In genomic region chr17:85455063-85455462, GRCm38 (mm10) we compare ENCODE assay signal across 9 mouse cellular contexts.
DNase-seq lines count a peak whose midpoint lies in the region; ATAC-seq and TF ChIP-seq lines count a peak whose summit lies in the region.
"Had no signal": no experiment of that assay in that cellular context is flagged by ENCODE, and none has a peak within 500 bp of the region (broad histone marks: within the 10 kb centered on the region; RNA-seq: fewer than 3 reads in every experiment).

No protein-coding gene starts in this region.

- H3K9ac ChIP-seq in neural tube, embryonic 15.5 days (replicated peaks) = no peak overlapping the region
- no peak overlapping the region for H3K9ac ChIP-seq in stomach, postnatal 0 days (ENCODE audit: low read length)

- 0 out of 2 replicates have a peak, but pooled peaks cover 4% of the 10 kb centered on the region for H3K4me1 ChIP-seq in neural tube, embryonic 15.5 days
- H3K4me1 ChIP-seq in stomach, postnatal 0 days (replicated peaks; ENCODE audit: control insufficient read depth, insufficient read depth) = no peaks in the 10 kb centered on the region

- H3K4me3 ChIP-seq in neural tube, embryonic 15.5 days (replicated peaks) = no peak overlapping the region
- H3K4me3 ChIP-seq in stomach, postnatal 0 days (ENCODE audit: low read depth, low read length) = no peak overlapping the region

- 3% methylated on average over 16 of the region's 16 CpGs for WGBS in neural tube, embryonic 15.5 days
- 5% methylated on average over 16 of the region's 16 CpGs for WGBS in stomach, postnatal 0 days

- no peak for ATAC-seq in neural tube, embryonic 15.5 days (ENCODE audit: low FRiP score)
- peak; percentile 60 for ATAC-seq in granulocyte monocyte progenitor cell, adult 5-6 weeks (replicated peaks; ENCODE audit: poor library complexity, severe bottlenecking)
- ATAC-seq in stomach, postnatal 0 days (ENCODE audit: low FRiP score, low TSS enrichment) = no peak

- no peak overlapping the region for H3K4me2 ChIP-seq in neural tube, embryonic 15.5 days
- peak overlapping the region; percentile 31; the same call in 1 of the 2 replicates for H3K4me2 ChIP-seq in stomach, postnatal 0 days (replicated peaks; ENCODE audit: low read depth)

- H3K36me3 ChIP-seq in neural tube, embryonic 15.5 days = no peaks in the 10 kb centered on the region
- H3K36me3 ChIP-seq in stomach, postnatal 0 days (ENCODE audit: control insufficient read depth, insufficient read depth, low read length) = no peaks in the 10 kb centered on the region

- H3K9me3 ChIP-seq in neural tube, embryonic 15.5 days (replicated peaks) = no peaks in the 10 kb centered on the region
- H3K9me3 ChIP-seq in stomach, postnatal 0 days (ENCODE audit: control insufficient read depth, low read length) = no peaks in the 10 kb centered on the region

- peak; percentile 40 for DNase-seq in neural tube, embryonic 10.5 days (ENCODE audit: extremely low spot score, low spot score)
- peak; percentile 29 to 50 for DNase-seq in kidney, postnatal 4 days
- DNase-seq in stomach, postnatal 0 days (ENCODE audit: low spot score) = no peak
- DNase-seq in natural killer cell, adult 2 months (ENCODE audit: low spot score in 2 of 2) = no peak
- DNase-seq in adrenal gland, adult 18-20 months (ENCODE audit: low spot score in 2 of 2) = no peak
- DNase-seq in left cerebral cortex, postnatal 10 days (ENCODE audit: extremely low spot score in 1 of 2, low spot score in 2 of 2) = no peak
- DNase-seq: right cerebral cortex, adult 18-20 months had no signal

- no peak for TF ChIP-seq EP300 in stomach, postnatal 0 days (optimal IDR thresholded peaks at IDR 0.05)

- intact Hi-C loops in left cerebral cortex, postnatal 10 days (cut with DNase I) = no loop called here

- TF ChIP-seq CTCF in stomach, postnatal 0 days (IDR thresholded peaks at IDR 0.05; ENCODE audit: low read depth) = no peak

- peaks cover 86% of the 10 kb centered on the region for H3K27me3 ChIP-seq in neural tube, embryonic 15.5 days (replicated peaks)
- H3K27me3 ChIP-seq in stomach, postnatal 0 days (ENCODE audit: control insufficient read depth, insufficient read depth, low read length) = peaks cover 17% of the 10 kb centered on the region; the same call in 1 of the 2 replicates

- no peak overlapping the region for H3K27ac ChIP-seq in neural tube, embryonic 15.5 days (replicated peaks)
- no peak overlapping the region for H3K27ac ChIP-seq in stomach, postnatal 0 days (replicated peaks)

Comparison
In these comparisons a context has a peak if more than half of its experiments do, and no peak if none do; other contexts are left out.
1. DNase-seq: peak in neural tube, embryonic 10.5 days (single experiment) and kidney, postnatal 4 days (2 of 2); none in stomach, postnatal 0 days (single experiment), natural killer cell, adult 2 months (0 of 2), adrenal gland, adult 18-20 months (0 of 2) and left cerebral cortex, postnatal 10 days (0 of 2).